Mouse (Mus musculus): ENCODE measurements around the gene Tpst1.

GRCm38 (mm10) chr5:130046589-130046988, 26.5 kb upstream of the Tpst1 start:
- TF ChIP-seq TAL1 (IDR thresholded peaks at IDR 0.05; ENCODE audit: low read length): no peak
- TF ChIP-seq GATA1 (IDR thresholded peaks at IDR 0.05; ENCODE audit: low read length): no peak

Data from erythroblast, embryonic 14.5 days (primary cell).